Mouse (Mus musculus) myocyte (in vitro differentiated cells): ENCODE results near the gene Cecr2.

Source experiments
- POLR2A ChIP-seq: IDR thresholded peaks from one replicate; pipeline ENCODE4 v1.6.1; 2011; ENCODE audit warnings: low read depth, mild to moderate bottlenecking, control low read depth, moderate library complexity; ENCODE audit not compliant: insufficient read length
- POLR2AphosphoS2 ChIP-seq: IDR thresholded peaks from one replicate; pipeline ENCODE4 v1.6.1; 2011; ENCODE audit warnings: low read depth, control low read depth; ENCODE audit not compliant: insufficient read length
- TCF12 ChIP-seq: IDR thresholded peaks from one replicate; pipeline ENCODE4 v1.6.1; 2011; ENCODE audit warnings: mild to moderate bottlenecking, control low read depth; ENCODE audit not compliant: poor library complexity, insufficient read depth, severe bottlenecking
- USF1 ChIP-seq: IDR thresholded peaks from one replicate; pipeline ENCODE4 v1.6.1; 2011; ENCODE audit warnings: low read depth, mild to moderate bottlenecking, control low read depth, moderate library complexity

GRCm38 (mm10) chr6:120674121-120674520 is 8.0 kb downstream of the Cecr2 start:
- no peak for TF ChIP-seq TCF12
- TF ChIP-seq POLR2AphosphoS2: no peak
- TF ChIP-seq POLR2A: no peak
- TF ChIP-seq USF1: no peak
